Mouse (Mus musculus) lung, postnatal 10 days (tissue): ENCODE measurements around the gene Tdrd7.

Experiments used
- DNase-seq: peaks from one replicate; pipeline ENCODE4 v3.0.0; 2021

The Tdrd7 gene

GRCm38 (mm10) chr4:46043361-46043760 lies 78.2 kb downstream of the Tdrd7 start:
- DNase-seq: no peak

GRCm38 (mm10) chr4:46047971-46048370 lies 82.8 kb downstream of the Tdrd7 start:
- DNase-seq: no peak

GRCm38 (mm10) chr4:46048418-46048817 lies 83.3 kb downstream of the Tdrd7 start:
- no peak for DNase-seq

GRCm38 (mm10) chr4:46053323-46054107 lies 88.4 kb downstream of the Tdrd7 start:
- DNase-seq: no peak

- DNase-seq: no peak
Observed at GRCm38 (mm10) chr4:46056163-46056562, 91.0 kb downstream of the Tdrd7 start.

GRCm38 (mm10) chr4:46061259-46061962 lies 96.3 kb downstream of the Tdrd7 start:
- DNase-seq: no peak

- DNase-seq: no peak
Observed at GRCm38 (mm10) chr4:46063841-46064240, 98.7 kb downstream of the Tdrd7 start.

GRCm38 (mm10) chr4:46064263-46064662 lies 99.1 kb downstream of the Tdrd7 start:
- no peak for DNase-seq

- DNase-seq: peak; percentile 49
Observed at GRCm38 (mm10) chr4:46064961-46065360, 99.8 kb downstream of the Tdrd7 start.

GRCm38 (mm10) chr4:46065695-46066340 lies 100.7 kb downstream of the Tdrd7 start:
- DNase-seq: peak; percentile 49

- DNase-seq: no peak
Observed at GRCm38 (mm10) chr4:46068060-46068459, 102.9 kb downstream of the Tdrd7 start.

GRCm38 (mm10) chr4:46068573-46068972 lies 103.4 kb downstream of the Tdrd7 start:
- no peak for DNase-seq

GRCm38 (mm10) chr4:46069851-46070482 lies 104.8 kb downstream of the Tdrd7 start:
- no peak for DNase-seq

- DNase-seq: no peak
Observed at GRCm38 (mm10) chr4:46072631-46073030, 107.5 kb downstream of the Tdrd7 start.

- peak; percentile 37 for DNase-seq
Observed at GRCm38 (mm10) chr4:46073736-46074135, 108.6 kb downstream of the Tdrd7 start.

- DNase-seq: no peak
Observed at GRCm38 (mm10) chr4:46075664-46076063, 110.5 kb downstream of the Tdrd7 start.

- no peak for DNase-seq
Observed at GRCm38 (mm10) chr4:46076892-46077291, 111.8 kb downstream of the Tdrd7 start.

- DNase-seq: no peak
Observed at GRCm38 (mm10) chr4:46080261-46080660, 115.1 kb downstream of the Tdrd7 start.

- no peak for DNase-seq
Observed at GRCm38 (mm10) chr4:46082555-46082954, 117.4 kb downstream of the Tdrd7 start.
